Mouse (Mus musculus) heart, adult 2 months (tissue): Measurements from ENCODE around the gene Mlh3. TPM values are rescaled to one million over a fixed set of nuclear protein-coding genes. Genes with fewer than 3 reads are reported as not detected.

Experiments
- DNase-seq, 2 experiments: peaks; one replicate each; pipeline ENCODE4 v3.0.0; 2021
- H3K27ac ChIP-seq: fragments of 200-600 bp; 2 replicates; pipeline ENCODE4 v1.8.1; 2022
- H3K27me3 ChIP-seq: fragments of 200-500 bp; 2 replicates; pipeline ENCODE4 v1.6.1; 2012; ENCODE audit warnings: mild to moderate bottlenecking, low read length, inconsistent platforms, mixed read lengths; ENCODE audit not compliant: control insufficient read depth, insufficient read depth
- H3K36me3 ChIP-seq: fragments of 200-500 bp; 2 replicates; pipeline ENCODE4 v1.6.1; 2012; ENCODE audit warnings: low read length, inconsistent platforms; ENCODE audit not compliant: control insufficient read depth, insufficient read depth
- H3K4me1 ChIP-seq: fragments of 200-500 bp; 2 replicates; pipeline ENCODE4 v1.6.1; 2011; ENCODE audit warnings: low read length; ENCODE audit not compliant: control insufficient read depth, insufficient read depth
- H3K4me3 ChIP-seq: fragments of 200-600 bp; 2 replicates; pipeline ENCODE4 v1.8.1; 2022
- H3K79me2 ChIP-seq: fragments of 200-500 bp; replicated peaks from 2 replicates; pipeline ENCODE4 v1.6.1; 2012; ENCODE audit warnings: mild to moderate bottlenecking, inconsistent platforms, low read length, moderate library complexity, mixed read lengths; ENCODE audit not compliant: control insufficient read depth, insufficient read depth
- H3K9ac ChIP-seq: fragments of 200-500 bp; 2 replicates; pipeline ENCODE4 v1.6.1; 2012; ENCODE audit warnings: low read depth, mild to moderate bottlenecking, control low read depth, inconsistent platforms, low read length, mixed read lengths
- CTCF ChIP-seq: fragments of 200-600 bp; IDR thresholded peaks from 2 replicates; pipeline ENCODE4 v1.8.1; 2022; ENCODE audit warnings: antibody characterized with exemption, mild to moderate bottlenecking, moderate library complexity
- EP300 ChIP-seq: fragments of 200-500 bp; IDR thresholded peaks from 2 replicates; pipeline ENCODE4 v1.6.1; 2011; ENCODE audit warnings: low read depth, low read length, control low read depth; ENCODE audit not compliant: insufficient read depth
- POLR2A ChIP-seq: fragments of 200-500 bp; IDR thresholded peaks from 2 replicates; pipeline ENCODE4 v1.6.1; 2011; ENCODE audit warnings: mild to moderate bottlenecking, low read depth, low read length, control low read depth; ENCODE audit not compliant: insufficient read depth
- WGBS: fragments of 180-500 bp; shearing (Covaris S2); methylation state at CpG from one replicate; pipeline ENCODE4 v1.1.7; 2018; 5-methylcytosine and 5-hydroxymethylcytosine counted together
- intact Hi-C: fragments of 180-260 bp; cut with DNase I; formaldehyde crosslinking; loops from one replicate; pipeline ENCODE4 v1.15.1; 2025
- polyA plus RNA-seq: library from polyadenylated mRNA; depleted of rRNA; stranded (reverse); fragments of >200 nt; gene quantifications from 2 replicates; pipeline ENCODE4 v1.2.3, GENCODE M21; 2012
- total RNA-seq, 2 experiments: library from RNA; stranded (reverse); gene quantifications; 2 replicates each; pipeline ENCODE4 v1.2.3; 2021

The Mlh3 gene
- total and polyA plus RNA-seq, 3 experiments: 4.5 to 8.7 (median 8.2) TPM

GRCm38 (mm10) chr12:85298127-85298834 lies 27.9 kb upstream of the Mlh3 start:
- no peaks in the 10 kb centered on the region for H3K27me3 ChIP-seq
- H3K36me3 ChIP-seq: no peaks in the 10 kb centered on the region
- DNase-seq: no peak
- no peak overlapping the region for H3K27ac ChIP-seq
- no peaks in the 10 kb centered on the region; the same call in 1 of the 2 replicates for H3K4me1 ChIP-seq
- no peak overlapping the region for H3K9ac ChIP-seq
- no peak overlapping the region for H3K4me3 ChIP-seq
- 80% methylated on average over 11 of the region's 11 CpGs for WGBS
- intact Hi-C loops: no loop called here
- TF ChIP-seq EP300 (no peak), POLR2A (no peak), CTCF (no peak)
- no peaks in the 10 kb centered on the region for H3K79me2 ChIP-seq

GRCm38 (mm10) chr12:85297345-85297997 lies 27.1 kb upstream of the Mlh3 start:
- H3K4me1 ChIP-seq: peaks cover 1% of the 10 kb centered on the region; the same call in 1 of the 2 replicates
- no peak overlapping the region for H3K9ac ChIP-seq
- H3K79me2 ChIP-seq: no peaks in the 10 kb centered on the region
- no peak overlapping the region for H3K27ac ChIP-seq
- no peak for TF ChIP-seq POLR2A
- TF ChIP-seq EP300: no peak
- TF ChIP-seq CTCF: no peak
- DNase-seq: no peak
- no peaks in the 10 kb centered on the region for H3K27me3 ChIP-seq
- no peaks in the 10 kb centered on the region for H3K36me3 ChIP-seq
- intact Hi-C loops: no loop called here
- WGBS: 71% methylated on average over 10 of the region's 10 CpGs
- no peak overlapping the region for H3K4me3 ChIP-seq

GRCm38 (mm10) chr12:85296915-85297314 lies 26.5 kb upstream of the Mlh3 start:
- WGBS: 71% methylated on average over 5 of the region's 5 CpGs
- H3K79me2 ChIP-seq: no peaks in the 10 kb centered on the region
- H3K27ac ChIP-seq: no peak overlapping the region
- no peak overlapping the region for H3K9ac ChIP-seq
- H3K27me3 ChIP-seq: no peaks in the 10 kb centered on the region
- DNase-seq: no peak
- peaks cover 2% of the 10 kb centered on the region; the same call in 1 of the 2 replicates for H3K4me1 ChIP-seq
- H3K4me3 ChIP-seq: no peak overlapping the region
- H3K36me3 ChIP-seq: no peaks in the 10 kb centered on the region
- no peak for TF ChIP-seq POLR2A
- no peak for TF ChIP-seq CTCF
- no peak for TF ChIP-seq EP300
- intact Hi-C loops: no loop called here

DNA sequence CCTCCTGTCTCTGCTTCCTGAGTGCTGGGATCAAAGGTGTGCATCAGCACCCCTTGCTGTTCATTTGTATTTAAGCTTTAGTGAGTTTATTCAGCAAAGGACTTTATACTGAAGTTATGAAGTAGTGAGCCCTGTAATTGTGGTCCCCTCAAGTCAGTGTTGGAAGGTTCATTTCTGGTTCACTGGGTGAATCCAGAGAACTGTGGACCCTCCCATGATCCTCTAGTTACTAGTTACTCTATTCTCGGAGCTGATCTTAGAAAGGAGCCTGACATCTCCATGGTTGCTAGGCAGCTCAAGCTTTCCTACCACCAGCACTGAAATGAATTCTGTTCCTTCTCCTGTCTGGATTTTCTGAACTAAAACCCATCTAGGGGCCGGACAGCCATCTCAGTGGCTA lies 25.1 kb upstream of the Mlh3 start:
- Histone ChIP-seq H3K27me3 (no peaks in the 10 kb centered on the region), H3K4me1 (peaks cover 2% of the 10 kb centered on the region; the same call in 1 of the 2 replicates), H3K9ac (no peak overlapping the region), H3K36me3 (no peaks in the 10 kb centered on the region), H3K27ac (no peak overlapping the region), H3K4me3 (no peak overlapping the region), H3K79me2 (no peaks in the 10 kb centered on the region)
- intact Hi-C loops: no loop called here
- TF ChIP-seq EP300: no peak
- no peak for TF ChIP-seq POLR2A
- TF ChIP-seq CTCF: no peak
- 94% methylated on average over 2 of the region's 2 CpGs for WGBS
- DNase-seq: no peak

DNA sequence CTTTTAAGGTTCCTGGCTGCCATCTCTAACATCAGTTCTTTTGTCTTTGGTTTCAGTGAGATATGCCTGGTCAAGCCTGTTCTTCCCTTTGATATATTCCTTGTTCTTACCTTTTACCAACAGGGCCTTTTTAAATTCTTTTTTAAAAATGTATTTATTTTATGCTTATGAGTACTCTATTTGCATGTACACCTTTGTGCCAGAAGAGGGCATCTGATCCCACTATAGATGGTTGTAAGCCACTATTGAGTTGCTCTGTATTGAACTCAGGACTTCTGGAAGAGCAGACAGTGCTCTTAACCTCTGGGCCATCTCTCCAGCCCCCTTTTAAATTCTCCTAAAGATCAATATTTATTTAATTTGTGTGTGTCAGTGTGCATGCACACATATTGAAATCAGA lies 22.5 kb upstream of the Mlh3 start:
- Histone ChIP-seq H3K4me1 (peaks cover 5% of the 10 kb centered on the region), H3K36me3 (no peaks in the 10 kb centered on the region)
- intact Hi-C loops: loop anchor here (1.0 kb wide), 1 partner anchor 12 kb away; no protein-coding TSS in a partner anchor

DNA sequence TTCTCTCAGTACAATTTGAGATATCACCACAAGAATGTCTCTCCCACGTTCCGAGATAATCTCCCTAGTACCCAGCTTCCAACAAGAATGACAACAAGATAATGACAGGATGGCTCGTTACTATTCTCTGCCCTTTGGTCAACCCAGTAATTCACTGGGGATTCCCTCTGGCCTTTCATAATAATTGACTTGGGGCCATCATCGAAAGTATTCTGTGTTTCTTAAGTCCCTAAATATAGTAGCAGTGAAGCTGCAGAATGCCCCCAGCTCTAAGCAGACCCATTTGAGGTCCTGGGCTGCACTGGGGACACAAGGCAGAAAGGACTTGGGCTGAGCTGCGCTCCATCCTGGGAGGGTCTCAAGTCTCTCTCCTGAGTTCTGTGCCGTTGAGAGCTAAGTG lies 21.9 kb upstream of the Mlh3 start:
- intact Hi-C loops: no loop called here
- H3K4me3 ChIP-seq: no peak overlapping the region
- DNase-seq: no peak
- H3K36me3 ChIP-seq: no peaks in the 10 kb centered on the region
- no peaks in the 10 kb centered on the region for H3K79me2 ChIP-seq
- H3K9ac ChIP-seq: no peak overlapping the region
- TF ChIP-seq POLR2A (no peak), CTCF (no peak), EP300 (no peak)
- H3K4me1 ChIP-seq: peaks cover 5% of the 10 kb centered on the region
- no peaks in the 10 kb centered on the region for H3K27me3 ChIP-seq
- WGBS: 33% methylated on average over 6 of the region's 6 CpGs
- no peak overlapping the region for H3K27ac ChIP-seq

More for the DNA sequence above, 22.5 kb upstream of the Mlh3 start:
- no peak overlapping the region for H3K9ac ChIP-seq
- H3K27ac ChIP-seq: no peak overlapping the region
- H3K27me3 ChIP-seq: no peaks in the 10 kb centered on the region
- TF ChIP-seq POLR2A (no peak), CTCF (peak; percentile 57)
- no peak overlapping the region for H3K4me3 ChIP-seq
- DNase-seq: no peak
- no peaks in the 10 kb centered on the region for H3K79me2 ChIP-seq
